Mouse (Mus musculus) hindbrain, embryonic 13.5 days (tissue): ENCODE measurements around the gene Itga2b. TPM values are rescaled to one million over a fixed set of nuclear protein-coding genes. Genes with fewer than 3 reads are reported as not detected.

Experiments
- ATAC-seq: fragments of 200-750 bp; cut with Nextera tagmentation; 2 replicates; pipeline ENCODE4 v1.8.0; 2017; ENCODE audit warnings: moderate TSS enrichment; ENCODE audit not compliant: low FRiP score
- H3K27ac ChIP-seq: fragments of 300-500 bp; sonication (generic); 2 replicates; pipeline ENCODE4 v1.5.1; 2015; ENCODE audit warnings: inconsistent platforms, mild to moderate bottlenecking, moderate library complexity
- H3K27me3 ChIP-seq: fragments of 300-500 bp; sonication (generic); 2 replicates; pipeline ENCODE4 v1.6.1; 2015; ENCODE audit warnings: mild to moderate bottlenecking, inconsistent platforms
- H3K36me3 ChIP-seq: fragments of 300-500 bp; sonication (generic); 2 replicates; pipeline ENCODE4 v1.6.1; 2015; ENCODE audit warnings: mild to moderate bottlenecking, inconsistent platforms
- H3K4me1 ChIP-seq: fragments of 300-500 bp; sonication (generic); replicated peaks from 2 replicates; pipeline ENCODE4 v1.6.1; 2015; ENCODE audit warnings: inconsistent platforms
- H3K4me2 ChIP-seq: fragments of 300-500 bp; sonication (generic); 2 replicates; pipeline ENCODE4 v1.6.1; 2015; ENCODE audit warnings: inconsistent platforms, mild to moderate bottlenecking, moderate library complexity
- H3K4me3 ChIP-seq: fragments of 300-500 bp; sonication (generic); 2 replicates; pipeline ENCODE4 v1.5.1; 2015; ENCODE audit warnings: mild to moderate bottlenecking, inconsistent platforms
- H3K9ac ChIP-seq: fragments of 300-500 bp; sonication (generic); 2 replicates; pipeline ENCODE4 v1.6.1; 2015; ENCODE audit warnings: mild to moderate bottlenecking, inconsistent platforms
- H3K9me3 ChIP-seq: fragments of 300-500 bp; sonication (generic); 2 replicates; pipeline ENCODE4 v1.6.1; 2016; ENCODE audit warnings: inconsistent platforms
- WGBS: fragments of 180-500 bp; shearing (Covaris S2); methylation state at CpG from one replicate; pipeline ENCODE4 v1.1.7; 2015; 5-methylcytosine and 5-hydroxymethylcytosine counted together
- polyA plus RNA-seq: library from polyadenylated mRNA; unstranded; fragments of >200 nt; fragmentation: Nextera tagmentation; extraction: Ambion mirVana; gene quantifications from 2 replicates; pipeline ENCODE4 v1.2.1, GENCODE M21; 2015

Gene Itga2b
- 5.9 and 6.2 TPM in 2 replicates for polyA plus RNA-seq

GRCm38 (mm10) chr11:102469648-102470357 is at the start of gene Itga2b:
Gene Itga2b (minus strand): TSS chr11:102470122.
- Histone ChIP-seq H3K27me3 (peaks cover 18% of the 10 kb centered on the region), H3K4me3 (no peak within 1 kb of the TSS), H3K9me3 (no peaks in the 10 kb centered on the region), H3K36me3 (peaks cover 6% of the 10 kb centered on the region; the same call in 1 of the 2 replicates), H3K27ac (no peak within 1 kb of the TSS), H3K4me2 (no peak within 1 kb of the TSS), H3K9ac (no peak within 1 kb of the TSS), H3K4me1 (peaks cover 27% of the 10 kb centered on the region)
- no peak for ATAC-seq
- 70% methylated on average over 11 of the region's 11 CpGs for WGBS

- H3K36me3 ChIP-seq, result peaks cover 9% of the 10 kb centered on the region
- no peaks in the 10 kb centered on the region for H3K4me1 ChIP-seq
- no peak overlapping the region for H3K4me2 ChIP-seq
- no peak overlapping the region for H3K4me3 ChIP-seq
- ATAC-seq, result no peak
- H3K27me3 ChIP-seq, result no peaks in the 10 kb centered on the region
- no peak overlapping the region for H3K27ac ChIP-seq
- H3K9ac ChIP-seq, result no peak overlapping the region
- no peaks in the 10 kb centered on the region for H3K9me3 ChIP-seq
- WGBS, result 100% methylated on average over 1 of the region's 1 CpGs
Measured at GRCm38 (mm10) chr11:102514793-102515424, 45.0 kb upstream of the Itga2b start.

GRCm38 (mm10) chr11:102510226-102510625 is 40.3 kb upstream of the Itga2b start:
- no peak overlapping the region for H3K4me3 ChIP-seq
- H3K27ac ChIP-seq, result no peak overlapping the region
- peaks cover 16% of the 10 kb centered on the region for H3K36me3 ChIP-seq
- H3K27me3 ChIP-seq, result no peaks in the 10 kb centered on the region
- H3K9me3 ChIP-seq, result no peaks in the 10 kb centered on the region
- WGBS, result 67% methylated on average over 6 of the region's 6 CpGs
- no peak overlapping the region for H3K9ac ChIP-seq
- H3K4me2 ChIP-seq, result no peak overlapping the region
- no peaks in the 10 kb centered on the region for H3K4me1 ChIP-seq
- no peak for ATAC-seq

DNA sequence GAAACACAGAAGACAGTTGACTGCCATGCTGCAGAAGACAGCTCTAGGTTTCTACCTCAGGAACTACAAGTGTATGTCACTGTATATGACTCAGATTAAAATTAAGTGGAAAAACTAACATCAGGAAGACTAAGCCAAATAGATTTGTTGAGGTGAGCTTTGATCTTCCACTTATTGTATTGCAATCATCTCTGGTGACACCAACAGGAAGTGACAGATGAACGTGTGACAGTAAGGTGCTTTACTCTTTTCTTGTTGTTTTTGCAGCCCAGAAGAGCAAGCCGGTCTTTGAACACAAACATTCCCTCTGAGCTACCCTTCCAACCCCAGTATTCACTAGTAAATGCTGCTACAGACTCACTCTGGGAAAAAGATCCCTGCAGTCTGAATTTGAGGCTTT is 26.8 kb upstream of the Itga2b start:
- no peaks in the 10 kb centered on the region for H3K9me3 ChIP-seq
- H3K4me2 ChIP-seq, result no peak overlapping the region
- 85% methylated on average over 2 of the region's 2 CpGs for WGBS
- no peaks in the 10 kb centered on the region for H3K27me3 ChIP-seq
- H3K4me3 ChIP-seq, result no peak overlapping the region
- peaks cover 69% of the 10 kb centered on the region for H3K36me3 ChIP-seq
- no peaks in the 10 kb centered on the region for H3K4me1 ChIP-seq
- ATAC-seq, result no peak
- no peak overlapping the region for H3K27ac ChIP-seq
- H3K9ac ChIP-seq, result no peak overlapping the region

GRCm38 (mm10) chr11:102496206-102496605 is 26.3 kb upstream of the Itga2b start:
- H3K27me3 ChIP-seq, result no peaks in the 10 kb centered on the region
- ATAC-seq, result no peak
- H3K9me3 ChIP-seq, result no peaks in the 10 kb centered on the region
- H3K4me2 ChIP-seq, result no peak overlapping the region
- no peak overlapping the region for H3K27ac ChIP-seq
- H3K36me3 ChIP-seq, result peaks cover 71% of the 10 kb centered on the region
- no peak overlapping the region for H3K4me3 ChIP-seq
- H3K4me1 ChIP-seq, result no peaks in the 10 kb centered on the region
- 91% methylated on average over 2 of the region's 2 CpGs for WGBS
- no peak overlapping the region for H3K9ac ChIP-seq

- 98% methylated on average over 5 of the region's 5 CpGs for WGBS
- ATAC-seq, result no peak
- Histone ChIP-seq H3K4me3 (no peak overlapping the region), H3K4me2 (no peak overlapping the region), H3K9ac (no peak overlapping the region), H3K9me3 (no peaks in the 10 kb centered on the region), H3K4me1 (no peaks in the 10 kb centered on the region), H3K36me3 (peaks cover 66% of the 10 kb centered on the region), H3K27ac (no peak overlapping the region), H3K27me3 (no peaks in the 10 kb centered on the region)
Measured at GRCm38 (mm10) chr11:102495742-102496141, 25.8 kb upstream of the Itga2b start.

GRCm38 (mm10) chr11:102495114-102495513 is 25.2 kb upstream of the Itga2b start:
- no peaks in the 10 kb centered on the region for H3K9me3 ChIP-seq
- 98% methylated on average over 6 of the region's 6 CpGs for WGBS
- H3K4me1 ChIP-seq, result no peaks in the 10 kb centered on the region
- H3K27ac ChIP-seq, result no peak overlapping the region
- H3K27me3 ChIP-seq, result no peaks in the 10 kb centered on the region
- H3K36me3 ChIP-seq, result peaks cover 62% of the 10 kb centered on the region
- H3K4me2 ChIP-seq, result no peak overlapping the region
- no peak overlapping the region for H3K4me3 ChIP-seq
- ATAC-seq, result no peak
- no peak overlapping the region for H3K9ac ChIP-seq

- Histone ChIP-seq H3K4me2 (no peak overlapping the region), H3K27ac (no peak overlapping the region), H3K4me3 (no peak overlapping the region), H3K27me3 (no peaks in the 10 kb centered on the region), H3K9ac (no peak overlapping the region), H3K9me3 (no peaks in the 10 kb centered on the region), H3K36me3 (peaks cover 53% of the 10 kb centered on the region), H3K4me1 (no peaks in the 10 kb centered on the region)
- no peak for ATAC-seq
- WGBS, result 91% methylated on average over 7 of the region's 7 CpGs
Measured at GRCm38 (mm10) chr11:102494063-102494650, 24.2 kb upstream of the Itga2b start.

- no peak overlapping the region for H3K4me2 ChIP-seq
- no peaks in the 10 kb centered on the region for H3K4me1 ChIP-seq
- 90% methylated on average over 2 of the region's 2 CpGs for WGBS
- no peak for ATAC-seq
- H3K36me3 ChIP-seq, result peaks cover 45% of the 10 kb centered on the region
- no peak overlapping the region for H3K9ac ChIP-seq
- no peaks in the 10 kb centered on the region for H3K27me3 ChIP-seq
- no peaks in the 10 kb centered on the region for H3K9me3 ChIP-seq
- H3K27ac ChIP-seq, result no peak overlapping the region
- H3K4me3 ChIP-seq, result no peak overlapping the region
Measured at GRCm38 (mm10) chr11:102493241-102493640, 23.3 kb upstream of the Itga2b start.

DNA sequence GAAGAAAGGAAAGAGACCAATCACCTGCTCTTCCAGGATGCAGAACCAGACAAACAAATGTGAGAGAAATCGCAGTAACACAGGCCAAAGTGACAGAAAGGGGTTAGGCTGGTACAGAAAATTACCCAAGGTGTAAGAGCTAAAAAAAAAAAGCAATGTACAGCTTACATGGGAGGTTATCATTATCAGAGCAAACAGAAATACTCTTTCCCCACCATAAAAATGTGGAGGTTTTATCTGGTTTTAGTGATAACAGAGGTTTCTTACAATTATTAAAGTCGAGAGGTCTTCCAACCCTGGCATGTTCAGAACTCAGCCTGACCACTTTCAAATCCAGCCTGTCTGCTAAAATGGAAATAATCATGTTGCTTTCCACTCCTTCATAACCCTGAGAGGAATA is 18.0 kb upstream of the Itga2b start:
- no peak overlapping the region for H3K4me2 ChIP-seq
- no peaks in the 10 kb centered on the region for H3K27me3 ChIP-seq
- H3K9ac ChIP-seq, result no peak overlapping the region
- H3K9me3 ChIP-seq, result no peaks in the 10 kb centered on the region
- ATAC-seq, result no peak
- 93% methylated on average over 2 of the region's 2 CpGs for whole genome bisulfite sequencing
- H3K4me1 ChIP-seq, result no peaks in the 10 kb centered on the region
- H3K27ac ChIP-seq, result no peak overlapping the region
- H3K36me3 ChIP-seq, result peaks cover 39% of the 10 kb centered on the region
- H3K4me3 ChIP-seq, result no peak overlapping the region

GRCm38 (mm10) chr11:102486733-102487386 is 16.9 kb upstream of the Itga2b start:
- ATAC-seq, result peak; percentile 82; the same call in 1 of the 2 replicates
- Histone ChIP-seq H3K9ac (no peak overlapping the region), H3K9me3 (no peaks in the 10 kb centered on the region), H3K4me1 (no peaks in the 10 kb centered on the region), H3K36me3 (peaks cover 40% of the 10 kb centered on the region), H3K27me3 (no peaks in the 10 kb centered on the region), H3K4me3 (no peak overlapping the region), H3K27ac (no peak overlapping the region), H3K4me2 (no peak overlapping the region)
- WGBS, result 77% methylated on average over 11 of the region's 11 CpGs

- Histone ChIP-seq H3K4me2 (no peak overlapping the region), H3K36me3 (peaks cover 83% of the 10 kb centered on the region), H3K9me3 (no peaks in the 10 kb centered on the region), H3K27ac (no peak overlapping the region), H3K4me1 (no peaks in the 10 kb centered on the region), H3K9ac (no peak overlapping the region), H3K4me3 (no peak overlapping the region), H3K27me3 (no peaks in the 10 kb centered on the region)
- ATAC-seq, result no peak
- WGBS, result 96% methylated on average over 10 of the region's 10 CpGs
Measured at GRCm38 (mm10) chr11:102481779-102482178, 11.9 kb upstream of the Itga2b start.
